Mouse (Mus musculus) heart, adult 2 months (tissue): ENCODE results near the gene Uggt1.

Source experiments
- CTCF ChIP-seq: fragments of 200-600 bp; IDR thresholded peaks from 2 replicates; pipeline ENCODE4 v1.8.1; 2022; ENCODE audit warnings: antibody characterized with exemption, mild to moderate bottlenecking, moderate library complexity
- EP300 ChIP-seq: fragments of 200-500 bp; IDR thresholded peaks from 2 replicates; pipeline ENCODE4 v1.6.1; 2011; ENCODE audit warnings: low read depth, low read length, control low read depth; ENCODE audit not compliant: insufficient read depth
- POLR2A ChIP-seq: fragments of 200-500 bp; IDR thresholded peaks from 2 replicates; pipeline ENCODE4 v1.6.1; 2011; ENCODE audit warnings: mild to moderate bottlenecking, low read depth, low read length, control low read depth; ENCODE audit not compliant: insufficient read depth

DNA sequence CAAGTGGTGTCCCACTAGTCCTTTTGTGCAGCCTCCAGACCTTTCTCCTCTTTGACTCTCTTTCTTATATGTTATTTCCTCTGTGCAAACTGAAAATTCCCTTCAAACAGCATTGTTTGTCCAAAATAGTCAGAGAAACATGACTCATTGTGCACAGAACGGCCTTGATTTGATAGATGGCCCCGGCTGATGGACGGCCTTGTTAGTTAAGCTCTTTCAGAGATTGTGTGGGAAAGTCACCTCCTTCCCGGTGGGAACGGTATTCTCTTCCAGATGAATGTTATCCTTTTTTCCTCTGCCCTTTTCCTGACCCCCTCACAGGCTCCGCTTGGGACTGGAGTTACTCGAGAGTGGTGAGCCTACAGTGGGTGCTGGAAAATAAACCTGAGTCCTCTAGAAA, 119.4 kb downstream of the Uggt1 start:
- no peak for TF ChIP-seq CTCF
- TF ChIP-seq EP300: no peak
- no peak for TF ChIP-seq POLR2A
